Mouse (Mus musculus) lung, postnatal 0 days (tissue): Measurements from ENCODE around the gene Pappa.

Source experiments
- CTCF ChIP-seq: IDR thresholded peaks from 2 replicates; pipeline ENCODE4 v1.5.1; 2016; ENCODE audit warnings: antibody characterized with exemption, mild to moderate bottlenecking
- EP300 ChIP-seq: IDR thresholded peaks from 2 replicates; pipeline ENCODE4 v1.6.1; 2016; ENCODE audit warnings: antibody characterized with exemption, mild to moderate bottlenecking, control low read depth

DNA sequence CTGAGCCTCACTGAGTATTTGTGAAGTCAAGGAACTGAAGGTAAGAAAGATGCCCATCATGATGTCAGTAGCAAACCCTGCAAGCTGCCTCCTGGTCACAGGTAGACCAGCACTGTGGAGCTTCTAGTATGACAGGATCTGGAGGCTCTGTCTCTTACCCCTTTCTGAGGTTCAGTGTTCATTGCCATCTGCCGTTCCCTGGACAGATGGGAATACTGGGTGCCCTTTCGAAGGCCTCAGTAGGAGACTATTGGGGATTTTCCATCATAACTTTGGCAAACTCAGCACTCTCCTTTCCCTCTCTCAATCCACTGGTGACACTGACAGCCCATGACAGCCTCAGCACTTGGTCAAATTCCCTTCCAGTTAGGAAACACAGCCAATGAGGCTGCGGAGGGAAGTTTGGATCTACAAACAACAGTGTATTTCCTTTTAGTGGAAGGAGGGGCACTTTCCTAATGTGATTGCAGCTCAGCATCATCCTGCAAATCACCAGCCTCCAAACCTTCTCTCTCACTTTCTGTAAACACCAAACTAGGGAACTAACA lies 42.4 kb downstream of the Pappa start:
- TF ChIP-seq CTCF, result no peak
- TF ChIP-seq EP300, result no peak
